In genomic region chr17:12673871-12674270, GRCm38 (mm10) we compare ENCODE assay signal across 19 mouse cellular contexts. TPM values are rescaled to one million over a fixed set of nuclear protein-coding genes. Genes with fewer than 3 reads are reported as not detected.
"Had no signal": no experiment of that assay in that cellular context is flagged by ENCODE, and none has a peak within 500 bp of the region (broad histone marks: within the 10 kb centered on the region; RNA-seq: fewer than 3 reads in every experiment).

No protein-coding gene starts in this region.

- ATAC-seq: intestine, embryonic 16.5 days; lung, postnatal 0 days had no signal

- H3K27me3 ChIP-seq: limb, embryonic 12.5 days; liver, embryonic 15.5 days; neural tube, embryonic 15.5 days had no signal

- H3K36me3 ChIP-seq: limb, embryonic 12.5 days; liver, embryonic 15.5 days; midbrain, embryonic 10.5 days; neural tube, embryonic 15.5 days had no signal

- H3K4me3 ChIP-seq: layer of hippocampus, adult 2 months; limb, embryonic 12.5 days; liver, embryonic 15.5 days; midbrain, embryonic 10.5 days; myocyte; neural tube, embryonic 15.5 days had no signal

- H3K9ac ChIP-seq: limb, embryonic 12.5 days; liver, embryonic 15.5 days; neural tube, embryonic 15.5 days had no signal

- DNase-seq: layer of hippocampus, postnatal 36 days; lung, adult 2 months; lung, postnatal 36 days; midbrain, embryonic 14.5 days; right cerebral cortex, adult 18-20 months; right cerebral cortex, postnatal 25 days; thymus, adult 18-20 months; thymus, postnatal 14 days had no signal

- H3K4me2 ChIP-seq: limb, embryonic 12.5 days; liver, embryonic 11.5 days; liver, embryonic 15.5 days; neural tube, embryonic 15.5 days had no signal

- H3K9me3 ChIP-seq: limb, embryonic 12.5 days; liver, embryonic 15.5 days; midbrain, embryonic 10.5 days; neural tube, embryonic 15.5 days had no signal

- H3K27ac ChIP-seq: layer of hippocampus, adult 2 months; limb, embryonic 12.5 days; liver, embryonic 15.5 days; midbrain, embryonic 10.5 days; neural tube, embryonic 15.5 days had no signal

RNA-seq across cellular contexts. Expression of gene Slc22a1, which starts 1.8 kb away (rescaled TPM):
- total RNA-seq: layer of hippocampus, adult 2 months; layer of hippocampus, postnatal 36 days; megakaryocyte progenitor cell, adult 5-6 weeks had no signal
- polyA plus RNA-seq: limb, embryonic 12.5 days; midbrain, embryonic 10.5 days; midbrain, embryonic 14.5 days; myocyte; neural tube, embryonic 11.5 days; neural tube, embryonic 15.5 days had no signal
